Mouse (Mus musculus) MEL (cell line): ENCODE results near the gene Emg1. TPM values are rescaled to one million over a fixed set of nuclear protein-coding genes. Genes with fewer than 3 reads are reported as not detected.
A peak's percentile ranks its signal among the peaks of the same experiment; 100 is the strongest.

Experiments
- DNase-seq: peaks from one replicate; pipeline ENCODE4 v3.0.0; 2011; ENCODE audit warnings: low read depth, low spot score
- H3K27ac ChIP-seq: 2 replicates; pipeline ENCODE4 v1.5.1; 2012; ENCODE audit warnings: low read depth, mild to moderate bottlenecking, control low read depth, low read length, moderate library complexity; ENCODE audit not compliant: control insufficient read depth
- H3K27me3 ChIP-seq, 2 experiments: fragments of 150-350 bp in 1 of 2; sonication (generic) in 1 of 2; 2 replicates each; pipeline ENCODE4 v1.6.1; 2012; ENCODE audit warnings: low read length in 2 of 2, mild to moderate bottlenecking in 2 of 2, improper control_type of control experiment in 1 of 2, moderate library complexity in 1 of 2; ENCODE audit not compliant: insufficient read depth in 2 of 2, control insufficient read depth in 1 of 2
- H3K36me3 ChIP-seq, 2 experiments: 2 replicates each; pipeline ENCODE4 v1.6.1; 2012 to 2014; ENCODE audit warnings: low read length in 2 of 2, improper control_type of control experiment in 1 of 2, inconsistent platforms in 1 of 2, mild to moderate bottlenecking in 1 of 2; ENCODE audit not compliant: insufficient read depth in 2 of 2, control insufficient read depth in 1 of 2
- H3K4me1 ChIP-seq, 2 experiments: fragments of 150-350 bp in 1 of 2; sonication (generic) in 1 of 2; 2 replicates each; pipeline ENCODE4 v1.6.1; 2012; ENCODE audit warnings: low read length in 2 of 2, improper control_type of control experiment in 1 of 2, mild to moderate bottlenecking in 1 of 2; ENCODE audit not compliant: insufficient read depth in 2 of 2, control insufficient read depth in 1 of 2
- H3K4me3 ChIP-seq, 2 experiments: fragments of 150-350 bp in 1 of 2; sonication (generic) in 1 of 2; 2 replicates each; pipeline ENCODE4 v1.5.1; 2012; ENCODE audit warnings: low read depth in 2 of 2, low read length in 2 of 2, mild to moderate bottlenecking in 2 of 2, moderate library complexity in 2 of 2, control low read depth in 1 of 2, improper control_type of control experiment in 1 of 2; ENCODE audit not compliant: control insufficient read depth in 1 of 2, insufficient read depth in 1 of 2
- H3K79me2 ChIP-seq: 2 replicates; pipeline ENCODE4 v1.6.1; 2012; ENCODE audit warnings: mild to moderate bottlenecking, low read length, moderate library complexity; ENCODE audit not compliant: control insufficient read depth, poor library complexity, insufficient read depth
- H3K9ac ChIP-seq: 2 replicates; pipeline ENCODE4 v1.6.1; 2012; ENCODE audit warnings: low read depth, mild to moderate bottlenecking, control low read depth, low read length, moderate library complexity; ENCODE audit not compliant: control insufficient read depth, poor library complexity, severe bottlenecking
- H3K9me3 ChIP-seq: fragments of 150-350 bp; sonication (generic); replicated peaks from 2 replicates; pipeline ENCODE4 v1.6.1; 2012; ENCODE audit warnings: mild to moderate bottlenecking, low read length, improper control_type of control experiment, moderate library complexity; ENCODE audit not compliant: insufficient read depth
- BHLHE40 ChIP-seq: IDR thresholded peaks from 2 replicates; pipeline ENCODE4 v1.6.1; 2012; ENCODE audit warnings: low read depth, mild to moderate bottlenecking, inconsistent platforms, low read length, improper control_type of control experiment, borderline replicate concordance
- CHD1 ChIP-seq: IDR thresholded peaks from 2 replicates; pipeline ENCODE4 v1.6.1; 2012; ENCODE audit warnings: low read depth, mild to moderate bottlenecking, inconsistent platforms, low read length, improper control_type of control experiment
- CTCF ChIP-seq, 3 experiments: IDR thresholded peaks in 2 of 3; conservative IDR thresholded peaks in 1 of 3; 2 replicates each; pipeline ENCODE4 v1.5.1; 2011 to 2012; ENCODE audit warnings: low read length in 3 of 3, low read depth in 2 of 3, mild to moderate bottlenecking in 2 of 3, improper control_type of control experiment in 1 of 3, inconsistent platforms in 1 of 3, mixed read lengths in 1 of 3, moderate library complexity in 1 of 3; ENCODE audit not compliant: control insufficient read depth in 1 of 3, insufficient read depth in 1 of 3, poor library complexity in 1 of 3, severe bottlenecking in 1 of 3
- E2F4 ChIP-seq: IDR thresholded peaks from 2 replicates; pipeline ENCODE4 v1.6.1; 2011; ENCODE audit warnings: low read depth, low read length, improper control_type of control experiment, borderline replicate concordance
- ELF1 ChIP-seq: IDR thresholded peaks from 2 replicates; pipeline ENCODE4 v1.6.1; 2014; ENCODE audit warnings: low read depth, mild to moderate bottlenecking, inconsistent platforms, low read length, improper control_type of control experiment, moderate library complexity
- EP300 ChIP-seq, 2 experiments: IDR thresholded peaks; 2 replicates each; pipeline ENCODE4 v1.6.1; 2011; ENCODE audit warnings: improper control_type of control experiment in 2 of 2, low read length in 2 of 2, low read depth in 1 of 2, mild to moderate bottlenecking in 1 of 2
- GABPA ChIP-seq: IDR thresholded peaks from 2 replicates; pipeline ENCODE4 v1.6.1; 2012; ENCODE audit warnings: low read depth, mild to moderate bottlenecking, inconsistent platforms, low read length, improper control_type of control experiment, moderate library complexity
- GATA1 ChIP-seq: IDR thresholded peaks from 2 replicates; pipeline ENCODE4 v1.6.1; 2011; ENCODE audit warnings: low read depth, low read length, improper control_type of control experiment
- HCFC1 ChIP-seq: IDR thresholded peaks from 2 replicates; pipeline ENCODE4 v1.6.1; 2012; ENCODE audit warnings: low read depth, mild to moderate bottlenecking, inconsistent platforms, low read length, improper control_type of control experiment, moderate library complexity
- MAFK ChIP-seq: IDR thresholded peaks from 2 replicates; pipeline ENCODE4 v1.6.1; 2011; ENCODE audit warnings: low read depth, mild to moderate bottlenecking, low read length, improper control_type of control experiment, borderline replicate concordance
- MAX ChIP-seq: IDR thresholded peaks from 2 replicates; pipeline ENCODE4 v1.6.1; 2011; ENCODE audit warnings: low read length, improper control_type of control experiment
- MAZ ChIP-seq: IDR thresholded peaks from 2 replicates; pipeline ENCODE4 v1.6.1; 2012; ENCODE audit warnings: low read depth, mild to moderate bottlenecking, inconsistent platforms, low read length, improper control_type of control experiment
- MEF2A ChIP-seq: IDR thresholded peaks from 2 replicates; pipeline ENCODE4 v1.6.1; 2014; ENCODE audit warnings: low read depth, mild to moderate bottlenecking, inconsistent platforms, low read length, improper control_type of control experiment; ENCODE audit not compliant: poor library complexity, insufficient replicate concordance, severe bottlenecking; ENCODE audit errors: extremely low read depth
- MXI1 ChIP-seq: IDR thresholded peaks from 2 replicates; pipeline ENCODE4 v1.6.1; 2011; ENCODE audit warnings: mild to moderate bottlenecking, low read depth, low read length, improper control_type of control experiment
- MYB ChIP-seq: IDR thresholded peaks from 2 replicates; pipeline ENCODE4 v1.6.1; 2011; ENCODE audit warnings: mild to moderate bottlenecking, low read depth, low read length, improper control_type of control experiment
- MYC ChIP-seq: IDR thresholded peaks from 2 replicates; pipeline ENCODE4 v1.6.1; 2011; ENCODE audit warnings: low read depth, mild to moderate bottlenecking, low read length, improper control_type of control experiment, moderate library complexity
- NELFE ChIP-seq: IDR thresholded peaks from 2 replicates; pipeline ENCODE4 v1.6.1; 2011; ENCODE audit warnings: low read depth, low read length, improper control_type of control experiment
- POLR2A ChIP-seq, 2 experiments: IDR thresholded peaks; 2 replicates each; pipeline ENCODE4 v1.6.1; 2011 to 2012; ENCODE audit warnings: low read length in 2 of 2, mild to moderate bottlenecking in 2 of 2, control low read depth in 1 of 2, improper control_type of control experiment in 1 of 2, low read depth in 1 of 2, moderate library complexity in 1 of 2; ENCODE audit not compliant: control insufficient read depth in 1 of 2, insufficient read depth in 1 of 2, poor library complexity in 1 of 2
- POLR2AphosphoS2 ChIP-seq: IDR thresholded peaks from 2 replicates; pipeline ENCODE4 v1.6.1; 2011; ENCODE audit warnings: low read length, improper control_type of control experiment
- RAD21 ChIP-seq: IDR thresholded peaks from 2 replicates; pipeline ENCODE4 v1.6.1; 2011; ENCODE audit warnings: mild to moderate bottlenecking, low read depth, low read length, improper control_type of control experiment
- RCOR1 ChIP-seq: IDR thresholded peaks from 2 replicates; pipeline ENCODE4 v1.6.1; 2012; ENCODE audit warnings: low read depth, mild to moderate bottlenecking, inconsistent platforms, low read length, improper control_type of control experiment
- SIN3A ChIP-seq: IDR thresholded peaks from 2 replicates; pipeline ENCODE4 v1.6.1; 2012; ENCODE audit warnings: low read length, improper control_type of control experiment, inconsistent platforms
- SMC3 ChIP-seq: IDR thresholded peaks from 2 replicates; pipeline ENCODE4 v1.6.1; 2011; ENCODE audit warnings: low read depth, low read length, improper control_type of control experiment
- TBP ChIP-seq: IDR thresholded peaks from 2 replicates; pipeline ENCODE4 v1.8.0; 2011; ENCODE audit warnings: low read depth, low read length, improper control_type of control experiment
- UBTF ChIP-seq: IDR thresholded peaks from 2 replicates; pipeline ENCODE4 v1.6.1; 2012; ENCODE audit warnings: low read depth, mild to moderate bottlenecking, inconsistent platforms, low read length, improper control_type of control experiment, moderate library complexity, borderline replicate concordance; ENCODE audit not compliant: insufficient read depth
- USF1 ChIP-seq: IDR thresholded peaks from 2 replicates; pipeline ENCODE4 v1.6.1; 2014; ENCODE audit warnings: low read depth, mild to moderate bottlenecking, inconsistent platforms, low read length, improper control_type of control experiment, moderate library complexity
- ZC3H11A ChIP-seq: IDR thresholded peaks from 2 replicates; pipeline ENCODE4 v1.6.1; 2012; ENCODE audit warnings: low read depth, mild to moderate bottlenecking, inconsistent platforms, low read length, improper control_type of control experiment
- ZKSCAN1 ChIP-seq: IDR thresholded peaks from 2 replicates; pipeline ENCODE4 v1.6.1; 2012; ENCODE audit warnings: low read depth, mild to moderate bottlenecking, inconsistent platforms, low read length, improper control_type of control experiment, moderate library complexity
- ZNF384 ChIP-seq: IDR thresholded peaks from 2 replicates; pipeline ENCODE4 v1.6.1; 2012; ENCODE audit warnings: low read depth, mild to moderate bottlenecking, inconsistent platforms, low read length, improper control_type of control experiment
- polyA plus RNA-seq, 2 experiments: library from polyadenylated mRNA; stranded (reverse) in 1 of 2; unstranded in 1 of 2; fragments of >175 nt in 1 of 2; fragments of >200 nt in 1 of 2; gene quantifications; 2 replicates each; pipeline versions ENCODE4 v1.2.1 to v1.2.4; 2012; ENCODE audit warnings: low replicate concordance in 2 of 2, low read depth in 1 of 2; ENCODE audit not compliant: insufficient read length in 2 of 2, insufficient read depth in 1 of 2, missing spikeins in 1 of 2
- total RNA-seq: library from RNA; depleted of rRNA; stranded (reverse); fragments of 300-350 nt; gene quantifications from 2 replicates; pipeline ENCODE4 v1.2.3, GENCODE M21; 2012

Emg1 gene
- total and polyA plus RNA-seq, 3 experiments: 346 to 391 TPM; not detected in 1

GRCm38 (mm10) chr6:124757351-124757880 is 45.4 kb upstream of the Emg1 start:
- no peaks in the 10 kb centered on the region for H3K27me3 ChIP-seq
- no peak overlapping the region; the same call in 1 of the 2 replicates for H3K9ac ChIP-seq
- TF ChIP-seq ZNF384 (no peak), SIN3A (no peak; the same call in 1 of the 2 replicates), POLR2AphosphoS2 (no peak), UBTF (no peak), NELFE (no peak), HCFC1 (no peak), RAD21 (no peak), MYB (no peak), CTCF (IDR thresholded peaks at IDR 0.05 in 2 of 3, conservative IDR thresholded peaks at IDR 0.05 in 1 of 3; ENCODE audit: control insufficient read depth in 1 of 3, insufficient read depth in 1 of 3, low read depth in 2 of 3, low read length in 3 of 3, poor library complexity in 1 of 3, severe bottlenecking in 1 of 3) (no peak), POLR2A (IDR thresholded peaks at IDR 0.05; ENCODE audit: control insufficient read depth in 1 of 2, insufficient read depth in 1 of 2, low read depth in 1 of 2, low read length in 2 of 2, poor library complexity in 1 of 2) (no peak), ZC3H11A (no peak), CHD1 (no peak), MAZ (no peak), MYC (no peak), BHLHE40 (no peak), MEF2A (no peak), ZKSCAN1 (no peak), MAX (no peak), GABPA (no peak)
- peak overlapping the region in 1 of 2 experiments; percentile 67; a peak in 2 of 4 replicates for H3K4me3 ChIP-seq
- peaks cover 2 to 32% of the 10 kb centered on the region in 2 experiments; a peak in 3 of 4 replicates for H3K4me1 ChIP-seq
- H3K79me2 ChIP-seq: peaks cover 14% of the 10 kb centered on the region
- H3K36me3 ChIP-seq: peaks cover 0 to 2% of the 10 kb centered on the region in 2 experiments; a peak in 1 of 4 replicates
- no peaks in the 10 kb centered on the region for H3K9me3 ChIP-seq
- no peak overlapping the region for H3K27ac ChIP-seq
- peak; percentile 36 for DNase-seq

GRCm38 (mm10) chr6:124756652-124757350 is 44.8 kb upstream of the Emg1 start:
- H3K79me2 ChIP-seq: peaks cover 14% of the 10 kb centered on the region
- H3K4me3 ChIP-seq: peak overlapping the region; percentile 62 to 67
- peak; percentile 64 for DNase-seq
- TF ChIP-seq CTCF (IDR thresholded peaks at IDR 0.05 in 2 of 3, conservative IDR thresholded peaks at IDR 0.05 in 1 of 3; ENCODE audit: control insufficient read depth in 1 of 3, insufficient read depth in 1 of 3, low read depth in 2 of 3, low read length in 3 of 3, poor library complexity in 1 of 3, severe bottlenecking in 1 of 3): no peak
- peak; percentile 12; the same call in 1 of the 2 replicates for TF ChIP-seq GATA1
- no peak for TF ChIP-seq E2F4
- no peak for TF ChIP-seq TBP
- TF ChIP-seq RCOR1: no peak
- no peak for TF ChIP-seq MEF2A
- TF ChIP-seq SMC3: no peak
- 0 out of 2 replicates have a peak, but pooled peaks have one; percentile 36 for TF ChIP-seq UBTF
- no peak for TF ChIP-seq MAFK
- TF ChIP-seq EP300 (IDR thresholded peaks at IDR 0.05; ENCODE audit: low read depth in 1 of 2, low read length in 2 of 2): no peak
- 0 out of 2 replicates have a peak, but pooled peaks have one; percentile 34 for TF ChIP-seq SIN3A
- peak; percentile 91 for TF ChIP-seq MAZ
- no peak for TF ChIP-seq MYC
- TF ChIP-seq ZNF384: no peak
- TF ChIP-seq USF1: no peak
- TF ChIP-seq MXI1: 0 out of 2 replicates have a peak, but pooled peaks have one; percentile 38
- TF ChIP-seq ELF1: no peak

More at GRCm38 (mm10) chr6:124756652-124757350, 44.8 kb upstream of the Emg1 start:
- no peaks in the 10 kb centered on the region for H3K27me3 ChIP-seq
- H3K36me3 ChIP-seq: peaks cover 0 to 2% of the 10 kb centered on the region in 2 experiments; a peak in 1 of 4 replicates
- peaks cover 2 to 32% of the 10 kb centered on the region in 2 experiments; a peak in 3 of 4 replicates for H3K4me1 ChIP-seq
- H3K27ac ChIP-seq: peak overlapping the region; percentile 38
- H3K9ac ChIP-seq: peak overlapping the region; percentile 91
- H3K9me3 ChIP-seq: no peaks in the 10 kb centered on the region
